8 mouse cellular contexts compared by ENCODE assay signal in the genomic region with DNA sequence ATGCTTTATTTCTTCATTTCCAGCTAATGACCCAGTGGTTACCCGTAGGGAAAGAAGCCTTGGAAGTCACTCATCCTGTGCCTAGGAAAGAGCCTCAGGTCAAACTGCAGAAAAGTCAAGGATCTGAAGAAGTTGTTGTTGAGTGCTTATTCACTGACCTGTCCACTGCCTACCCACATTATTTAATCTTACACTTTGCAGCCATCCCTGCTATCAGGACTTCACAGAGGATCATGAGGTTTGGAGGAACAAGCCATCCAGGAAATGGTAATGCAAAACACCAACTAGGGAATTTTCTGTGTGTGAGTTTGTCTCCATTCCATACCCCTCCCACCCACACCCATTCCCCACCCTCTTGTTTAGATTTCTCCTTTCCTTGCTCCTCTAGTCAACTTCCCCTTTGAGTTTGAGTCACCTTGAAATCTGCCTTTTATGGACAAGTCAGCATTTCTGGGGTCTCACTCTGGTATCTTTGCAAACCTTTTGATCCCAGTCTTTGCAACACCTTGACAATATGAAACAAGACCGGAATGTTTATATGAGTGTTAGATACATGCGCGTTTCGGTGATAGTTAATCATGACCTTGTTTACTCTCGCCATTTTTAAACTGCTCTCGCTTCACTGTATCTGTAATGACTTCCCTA. TPM values are rescaled to one million over a fixed set of nuclear protein-coding genes. Genes with fewer than 3 reads are reported as not detected.
DNase-seq lines count a peak whose midpoint lies in the region; ATAC-seq and TF ChIP-seq lines count a peak whose summit lies in the region.

No protein-coding gene starts in this region.

- H3K4me3 ChIP-seq in heart, embryonic 11.5 days (ENCODE audit: low read depth, low read length), result peak overlapping the region; percentile 92; the same call in 1 of the 2 replicates
- no peak overlapping the region for H3K4me3 ChIP-seq in midbrain, embryonic 12.5 days
- H3K4me3 ChIP-seq in midbrain, embryonic 16.5 days (ENCODE audit: low read depth, low read length), result no peak overlapping the region
- H3K4me3 ChIP-seq in limb, embryonic 14.5 days (replicated peaks; ENCODE audit: low read length), result no peak overlapping the region
- H3K4me3 ChIP-seq in stomach, postnatal 0 days (ENCODE audit: low read depth, low read length), result no peak overlapping the region

- peaks cover 13% of the 10 kb centered on the region for H3K4me1 ChIP-seq in heart, embryonic 11.5 days (ENCODE audit: control insufficient read depth, insufficient read depth, low read length)
- H3K4me1 ChIP-seq in midbrain, embryonic 12.5 days, result peaks cover 4% of the 10 kb centered on the region; the same call in 1 of the 2 replicates
- H3K4me1 ChIP-seq in midbrain, embryonic 16.5 days (ENCODE audit: control insufficient read depth, insufficient read depth, low read length), result peaks cover 16% of the 10 kb centered on the region
- H3K4me1 ChIP-seq in limb, embryonic 14.5 days (ENCODE audit: control insufficient read depth, insufficient read depth, low read length), result peaks cover 20% of the 10 kb centered on the region
- no peaks in the 10 kb centered on the region; the same call in 1 of the 2 replicates for H3K4me1 ChIP-seq in stomach, postnatal 0 days (replicated peaks; ENCODE audit: control insufficient read depth, insufficient read depth)

- TF ChIP-seq POLR2A in limb, embryonic 14.5 days (IDR thresholded peaks at IDR 0.05; ENCODE audit: borderline replicate concordance, extremely low read depth, insufficient read depth, insufficient read length), result no peak

- no peaks in the 10 kb centered on the region; the same call in 1 of the 2 replicates for H3K27me3 ChIP-seq in heart, embryonic 11.5 days (ENCODE audit: control insufficient read depth, insufficient read depth, low read length)
- H3K27me3 ChIP-seq in midbrain, embryonic 12.5 days, result peaks cover 21% of the 10 kb centered on the region
- no peaks in the 10 kb centered on the region for H3K27me3 ChIP-seq in midbrain, embryonic 16.5 days (ENCODE audit: control insufficient read depth, insufficient read depth, low read depth, low read length)
- no peaks in the 10 kb centered on the region for H3K27me3 ChIP-seq in limb, embryonic 14.5 days (ENCODE audit: control insufficient read depth, insufficient read depth, low read length)
- no peaks in the 10 kb centered on the region for H3K27me3 ChIP-seq in stomach, postnatal 0 days (ENCODE audit: control insufficient read depth, insufficient read depth, low read length)

- TF ChIP-seq CTCF in stomach, postnatal 0 days (IDR thresholded peaks at IDR 0.05; ENCODE audit: low read depth), result no peak

- no peaks in the 10 kb centered on the region for H3K9me3 ChIP-seq in heart, embryonic 11.5 days (replicated peaks; ENCODE audit: control insufficient read depth, low read length)
- H3K9me3 ChIP-seq in midbrain, embryonic 12.5 days, result no peaks in the 10 kb centered on the region
- H3K9me3 ChIP-seq in midbrain, embryonic 16.5 days (replicated peaks; ENCODE audit: control insufficient read depth, low read length, poor library complexity, severe bottlenecking), result no peaks in the 10 kb centered on the region
- no peaks in the 10 kb centered on the region for H3K9me3 ChIP-seq in limb, embryonic 14.5 days (ENCODE audit: control insufficient read depth, low read length)
- no peaks in the 10 kb centered on the region for H3K9me3 ChIP-seq in stomach, postnatal 0 days (ENCODE audit: control insufficient read depth, low read length)

- peak overlapping the region; percentile 95 for H3K4me2 ChIP-seq in heart, embryonic 11.5 days
- H3K4me2 ChIP-seq in midbrain, embryonic 12.5 days (replicated peaks), result peak overlapping the region; percentile 100; the same call in 1 of the 2 replicates
- H3K4me2 ChIP-seq in midbrain, embryonic 16.5 days (ENCODE audit: low read length), result no peak overlapping the region; the same call in 1 of the 2 replicates
- H3K4me2 ChIP-seq in limb, embryonic 14.5 days (replicated peaks; ENCODE audit: low read depth, low read length, severe bottlenecking), result peak overlapping the region; percentile 98; the same call in 1 of the 2 replicates
- H3K4me2 ChIP-seq in stomach, postnatal 0 days (replicated peaks; ENCODE audit: low read depth), result peak overlapping the region; percentile 92

- H3K36me3 ChIP-seq in heart, embryonic 11.5 days (ENCODE audit: control insufficient read depth, insufficient read depth, low read length), result no peaks in the 10 kb centered on the region
- H3K36me3 ChIP-seq in midbrain, embryonic 12.5 days, result no peaks in the 10 kb centered on the region
- H3K36me3 ChIP-seq in midbrain, embryonic 16.5 days (ENCODE audit: control insufficient read depth, insufficient read depth, low read length), result no peaks in the 10 kb centered on the region
- H3K36me3 ChIP-seq in limb, embryonic 14.5 days (ENCODE audit: control insufficient read depth, insufficient read depth, low read length), result no peaks in the 10 kb centered on the region
- no peaks in the 10 kb centered on the region for H3K36me3 ChIP-seq in stomach, postnatal 0 days (ENCODE audit: control insufficient read depth, insufficient read depth, low read length)

- no peak for ATAC-seq in heart, embryonic 11.5 days (replicated peaks; ENCODE audit: insufficient number of reproducible peaks, low FRiP score, low TSS enrichment)
- ATAC-seq in midbrain, embryonic 12.5 days (ENCODE audit: low FRiP score, low read depth), result no peak
- no peak for ATAC-seq in midbrain, embryonic 16.5 days
- ATAC-seq in limb, embryonic 14.5 days (ENCODE audit: low FRiP score, low read depth), result no peak
- no peak for ATAC-seq in stomach, postnatal 0 days (ENCODE audit: low FRiP score, low TSS enrichment)

- H3K9ac ChIP-seq in heart, embryonic 11.5 days (ENCODE audit: low read depth, low read length), result no peak overlapping the region; the same call in 1 of the 2 replicates
- H3K9ac ChIP-seq in midbrain, embryonic 12.5 days (replicated peaks), result no peak overlapping the region
- H3K9ac ChIP-seq in midbrain, embryonic 16.5 days (ENCODE audit: low read depth, low read length), result no peak overlapping the region
- H3K9ac ChIP-seq in limb, embryonic 14.5 days (ENCODE audit: low read depth, low read length, severe bottlenecking), result no peak overlapping the region
- H3K9ac ChIP-seq in stomach, postnatal 0 days (ENCODE audit: low read length), result 0 out of 2 replicates have a peak overlapping the region, but pooled peaks have one; percentile 88

- no peak for TF ChIP-seq EP300 in stomach, postnatal 0 days (optimal IDR thresholded peaks at IDR 0.05)

- no peak for DNase-seq in heart, postnatal 10 days
- DNase-seq in limb, embryonic 14.5 days (ENCODE audit: low spot score), result no peak
- no peak for DNase-seq in stomach, postnatal 0 days (ENCODE audit: low spot score)
- no peak for DNase-seq in right cerebral cortex, postnatal 14 days
- no peak for DNase-seq in adrenal gland, adult 2 months

- H3K27ac ChIP-seq in heart, embryonic 11.5 days (ENCODE audit: low read depth, low read length), result no peak overlapping the region
- H3K27ac ChIP-seq in midbrain, embryonic 12.5 days (replicated peaks), result no peak overlapping the region
- no peak overlapping the region for H3K27ac ChIP-seq in midbrain, embryonic 16.5 days (ENCODE audit: low read length)
- no peak overlapping the region for H3K27ac ChIP-seq in limb, embryonic 14.5 days (replicated peaks; ENCODE audit: low read depth, low read length)
- peak overlapping the region; percentile 96 for H3K27ac ChIP-seq in stomach, postnatal 0 days (replicated peaks)

- WGBS in heart, embryonic 11.5 days (ENCODE audit: insufficient replicate concordance), result 69% methylated on average over 7 of the region's 7 CpGs
- 86% methylated on average over 7 of the region's 7 CpGs for whole genome bisulfite sequencing in midbrain, embryonic 12.5 days
- WGBS in midbrain, embryonic 16.5 days, result 88% methylated on average over 7 of the region's 7 CpGs
- WGBS in limb, embryonic 14.5 days, result 76% methylated on average over 7 of the region's 7 CpGs
- 50% methylated on average over 7 of the region's 7 CpGs for WGBS in stomach, postnatal 0 days

- intact Hi-C loops in heart, postnatal 10 days (cut with DNase I), result no loop called here

RNA-seq across cellular contexts. Expression of gene Slc44a1, which starts 1.3 kb away (rescaled TPM):
- 19.5 and 25.5 TPM in 2 replicates for polyA plus RNA-seq in heart, embryonic 11.5 days (2014; fragmentation: Nextera tagmentation; extraction: Ambion mirVana)
- total RNA-seq in heart, postnatal 10 days (2021), result 10 to 100 TPM; 51.4 to 53.0 TPM
- polyA plus RNA-seq in midbrain, embryonic 12.5 days (2016; fragmentation: Nextera tagmentation; extraction: Ambion mirVana), result 17.6 and 18.9 TPM in 2 replicates
- polyA plus RNA-seq in midbrain, embryonic 16.5 days (2015; fragmentation: Nextera tagmentation; extraction: Ambion mirVana), result 9.5 and 9.6 TPM in 2 replicates
- 26.6 and 29.7 TPM in 2 replicates for polyA plus RNA-seq in limb, embryonic 14.5 days (2012; rRNA removed)
- polyA plus RNA-seq in limb, embryonic 14.5 days (2014; fragmentation: Nextera tagmentation; extraction: Ambion mirVana), result 56.4 and 58.2 TPM in 2 replicates
- polyA plus RNA-seq in stomach, postnatal 0 days (2015; fragmentation: Nextera tagmentation; extraction: Ambion mirVana), result 31.9 and 33.9 TPM in 2 replicates
- total RNA-seq in adrenal gland, adult 2 months (2021), result 100 to 1,000 TPM in 1 of 2 experiments, 10 to 100 TPM in 1; 79.5 to 125 TPM
- polyA plus RNA-seq in adrenal gland, adult 2 months (2012; rRNA removed), result 14.5 and 17.1 TPM in 2 replicates
